Mouse (Mus musculus) kidney, postnatal 36 days (tissue): ENCODE measurements at regions not wholly inside any gene's neighbourhood (a gene's known extent, or its start where the extent isn't known, plus 50 kb on each side); places are given as distances from the start of the nearest gene placed in this dataset.
A peak's percentile ranks its signal among the peaks of the same experiment; 100 is the strongest.

Experiments used
- DNase-seq, 2 experiments: peaks; one replicate each; pipeline ENCODE4 v3.0.0; 2021 to 2022; ENCODE audit warnings: mixed read lengths in 2 of 2

- DNase-seq: no peak
These were observed 53.3 kb upstream of the Arhgap28 start for GRCm38 (mm10) chr17:68057264-68057663.

GRCm38 (mm10) chr17:68060455-68060854 lies 56.5 kb upstream of the Arhgap28 start:
- no peak for DNase-seq

- DNase-seq: no peak
These were observed 61.8 kb upstream of the Arhgap28 start for GRCm38 (mm10) chr17:68065751-68066150.

GRCm38 (mm10) chr17:68066204-68066603 lies 62.3 kb upstream of the Arhgap28 start:
- no peak for DNase-seq

GRCm38 (mm10) chr17:68069008-68069407 lies 65.1 kb upstream of the Arhgap28 start:
- no peak for DNase-seq

- no peak for DNase-seq
These were observed 65.6 kb upstream of the Arhgap28 start for GRCm38 (mm10) chr17:68069484-68069883.

GRCm38 (mm10) chr17:68071472-68071871 lies 67.6 kb upstream of the Arhgap28 start:
- no peak for DNase-seq

GRCm38 (mm10) chr17:68075712-68076111 lies 71.8 kb upstream of the Arhgap28 start:
- DNase-seq: no peak

GRCm38 (mm10) chr17:68078709-68079108 lies 74.8 kb upstream of the Arhgap28 start:
- no peak for DNase-seq

- no peak for DNase-seq
These were observed 80.5 kb upstream of the Arhgap28 start for GRCm38 (mm10) chr17:68084446-68084845.

GRCm38 (mm10) chr17:68087149-68087548 lies 83.2 kb upstream of the Arhgap28 start:
- DNase-seq: no peak

GRCm38 (mm10) chr17:68089179-68089578 lies 85.3 kb upstream of the Arhgap28 start:
- no peak for DNase-seq

GRCm38 (mm10) chr17:68089830-68090229 lies 85.9 kb upstream of the Arhgap28 start:
- no peak for DNase-seq

GRCm38 (mm10) chr17:68096982-68097381 lies 93.1 kb upstream of the Arhgap28 start:
- no peak for DNase-seq

- DNase-seq: no peak
These were observed 93.5 kb upstream of the Arhgap28 start for GRCm38 (mm10) chr17:68097436-68097835.

- no peak for DNase-seq
These were observed 96.2 kb upstream of the Arhgap28 start for GRCm38 (mm10) chr17:68100093-68100492.

GRCm38 (mm10) chr17:68103346-68103745 lies 99.4 kb upstream of the Arhgap28 start:
- DNase-seq: peak; percentile 16 to 19

- DNase-seq: no peak
These were observed 102.4 kb upstream of the Arhgap28 start for GRCm38 (mm10) chr17:68106366-68106765.

GRCm38 (mm10) chr17:68107875-68108274 lies 104.0 kb upstream of the Arhgap28 start:
- no peak for DNase-seq

GRCm38 (mm10) chr17:68111834-68112473 lies 108.0 kb upstream of the Arhgap28 start:
- no peak for DNase-seq

- no peak for DNase-seq
These were observed 108.9 kb upstream of the Arhgap28 start for GRCm38 (mm10) chr17:68112763-68113330.

- DNase-seq: no peak
These were observed 111.7 kb upstream of the Arhgap28 start for GRCm38 (mm10) chr17:68115599-68115998.

GRCm38 (mm10) chr17:68119055-68119698 lies 115.3 kb upstream of the Arhgap28 start:
- no peak for DNase-seq

GRCm38 (mm10) chr17:68120230-68120629 lies 116.3 kb upstream of the Arhgap28 start:
- no peak for DNase-seq
